Mouse (Mus musculus) T-helper 17 cell (primary cell): ENCODE measurements at regions not wholly inside any gene's neighbourhood (a gene's known extent, or its start where the extent isn't known, plus 50 kb on each side); places are given as distances from the start of the nearest gene placed in this dataset.

Source experiments
- in situ Hi-C, 2 experiments: fragments of 300-600 bp; cut with MboI, MseI; formaldehyde crosslinking; loops; 1 replicate in 1 of 2; 2 replicates in 1 of 2; pipeline ENCODE4 v1.15.1; 2025; ENCODE audit warnings: high pct_unique_total_duplicates in 2 of 2

DNA sequence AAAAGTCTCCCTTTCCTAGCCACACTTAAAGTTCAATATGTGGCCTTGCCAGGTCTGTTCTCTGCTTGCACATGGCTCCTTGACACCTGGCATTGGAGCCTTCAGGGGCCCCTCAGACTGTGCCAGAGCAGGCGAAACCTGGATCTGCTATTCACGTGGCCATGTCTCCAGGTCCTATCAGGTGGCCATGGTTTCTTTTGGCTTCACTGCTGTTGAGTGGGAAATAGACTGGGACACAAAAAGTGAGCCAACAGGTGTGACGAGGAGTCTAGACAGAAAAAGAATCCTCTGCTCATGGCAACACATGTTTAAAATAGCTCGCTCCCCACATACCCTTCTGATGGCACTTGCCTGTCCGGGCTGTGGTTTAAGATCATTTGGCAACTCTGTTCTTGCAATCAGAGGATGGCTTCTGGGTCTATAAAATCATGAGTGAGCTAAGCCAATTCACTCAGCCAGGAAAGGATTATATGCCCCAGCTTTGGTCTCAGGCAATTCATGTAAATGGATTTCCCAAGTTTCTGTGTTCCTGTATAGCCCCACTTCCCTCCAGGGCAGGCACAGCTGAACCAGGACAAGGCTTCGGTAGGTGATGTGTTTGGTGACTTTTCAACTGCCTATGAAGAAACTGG, 309.0 kb upstream of the Slc30a5 start:
- in situ Hi-C loops: no loop called here

- in situ Hi-C loops: no loop called here
These were observed 296.2 kb upstream of the Slc30a5 start for GRCm38 (mm10) chr13:101129466-101129865.

GRCm38 (mm10) chr13:101127808-101128207, 294.6 kb upstream of the Slc30a5 start:
- in situ Hi-C loops: no loop called here

- in situ Hi-C loops: no loop called here
These were observed 294.0 kb upstream of the Slc30a5 start for GRCm38 (mm10) chr13:101127262-101127661.

DNA sequence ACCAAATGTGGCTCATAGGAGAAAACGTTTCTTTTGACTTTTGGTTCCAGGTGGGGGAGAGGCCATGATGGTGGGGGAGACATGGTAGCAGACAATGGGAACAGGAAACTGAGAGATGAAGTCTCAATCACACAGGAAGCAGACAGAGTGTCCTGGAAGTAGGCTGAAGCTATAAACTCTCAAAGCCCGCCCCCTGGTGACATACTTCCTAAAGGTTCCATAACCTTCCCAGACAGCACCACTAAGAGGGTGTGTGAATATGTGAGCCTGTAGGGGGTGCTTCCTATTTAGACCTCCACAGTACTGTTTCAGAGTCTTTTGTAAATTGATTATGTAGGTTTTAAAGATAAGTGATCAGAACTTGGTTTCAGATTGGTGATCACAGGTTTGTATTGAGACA, 284.1 kb upstream of the Slc30a5 start:
- in situ Hi-C loops: no loop called here

- in situ Hi-C loops: no loop called here
These were observed 282.1 kb upstream of the Slc30a5 start for GRCm38 (mm10) chr13:101115296-101115695.

GRCm38 (mm10) chr13:101112176-101112575, 278.9 kb upstream of the Slc30a5 start:
- in situ Hi-C loops: no loop called here

- in situ Hi-C loops: no loop called here
These were observed 278.5 kb upstream of the Slc30a5 start for GRCm38 (mm10) chr13:101111773-101112172.

- in situ Hi-C loops: no loop called here
These were observed 267.4 kb upstream of the Slc30a5 start for GRCm38 (mm10) chr13:101100621-101101020.

- in situ Hi-C loops: no loop called here
These were observed 263.6 kb upstream of the Slc30a5 start for GRCm38 (mm10) chr13:101096856-101097255.

- in situ Hi-C loops: no loop called here
These were observed 263.0 kb upstream of the Slc30a5 start for GRCm38 (mm10) chr13:101096221-101096620.

DNA sequence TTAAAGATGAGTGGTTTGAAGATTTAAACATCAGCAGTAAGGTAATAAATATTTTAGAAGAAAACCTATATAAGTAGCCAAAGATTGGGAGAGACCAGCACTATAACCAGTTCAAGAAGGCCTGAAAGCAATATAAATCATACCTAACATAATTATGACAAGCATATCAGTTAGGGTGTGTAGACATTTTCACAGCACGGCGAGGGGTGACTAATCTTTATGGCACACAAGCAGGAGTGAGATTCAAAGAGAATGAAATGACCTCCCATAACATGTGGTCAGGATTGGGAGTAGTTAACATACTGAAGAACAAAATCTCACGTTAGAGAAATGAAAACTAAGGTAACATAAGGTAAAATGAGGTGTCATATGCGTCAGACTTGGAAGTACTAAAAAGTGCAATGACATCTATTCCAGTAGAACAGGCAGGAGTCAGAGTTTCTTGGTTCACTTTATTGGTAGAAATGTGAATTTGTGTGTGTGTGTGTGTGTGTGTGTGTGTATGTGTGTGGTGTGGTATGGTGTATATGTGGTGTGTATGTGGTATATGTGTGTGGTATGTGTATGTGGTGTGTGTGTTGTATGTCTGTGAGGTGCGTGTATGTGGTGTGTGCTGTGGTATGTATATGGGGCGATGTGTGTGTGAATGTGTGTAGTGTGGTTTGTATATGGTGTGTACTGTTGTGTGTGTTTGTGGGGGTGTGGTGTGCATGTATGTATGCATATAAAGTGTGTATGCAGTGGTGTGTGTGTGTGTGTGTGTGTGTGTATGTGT, 262.0 kb upstream of the Slc30a5 start:
- in situ Hi-C loops: no loop called here

DNA sequence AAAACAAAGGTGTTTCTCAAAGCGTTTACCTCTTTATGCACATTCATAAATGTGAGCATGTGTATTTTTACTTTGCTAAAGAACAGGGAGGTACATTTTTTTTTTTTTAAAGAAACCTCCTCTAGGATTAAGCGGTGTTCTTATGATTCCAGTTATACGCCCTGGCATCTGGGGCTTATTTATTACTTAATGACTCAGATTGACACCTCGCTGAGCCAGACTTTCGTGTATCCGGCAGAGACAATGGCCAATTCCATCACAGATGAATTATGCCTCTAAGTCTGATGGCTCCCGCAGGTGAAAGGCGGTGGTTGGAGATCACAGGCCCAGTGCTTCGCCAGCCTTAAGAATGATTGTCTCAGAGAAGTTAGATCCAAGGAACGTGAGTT, 259.5 kb upstream of the Slc30a5 start:
- in situ Hi-C loops: no loop called here

DNA sequence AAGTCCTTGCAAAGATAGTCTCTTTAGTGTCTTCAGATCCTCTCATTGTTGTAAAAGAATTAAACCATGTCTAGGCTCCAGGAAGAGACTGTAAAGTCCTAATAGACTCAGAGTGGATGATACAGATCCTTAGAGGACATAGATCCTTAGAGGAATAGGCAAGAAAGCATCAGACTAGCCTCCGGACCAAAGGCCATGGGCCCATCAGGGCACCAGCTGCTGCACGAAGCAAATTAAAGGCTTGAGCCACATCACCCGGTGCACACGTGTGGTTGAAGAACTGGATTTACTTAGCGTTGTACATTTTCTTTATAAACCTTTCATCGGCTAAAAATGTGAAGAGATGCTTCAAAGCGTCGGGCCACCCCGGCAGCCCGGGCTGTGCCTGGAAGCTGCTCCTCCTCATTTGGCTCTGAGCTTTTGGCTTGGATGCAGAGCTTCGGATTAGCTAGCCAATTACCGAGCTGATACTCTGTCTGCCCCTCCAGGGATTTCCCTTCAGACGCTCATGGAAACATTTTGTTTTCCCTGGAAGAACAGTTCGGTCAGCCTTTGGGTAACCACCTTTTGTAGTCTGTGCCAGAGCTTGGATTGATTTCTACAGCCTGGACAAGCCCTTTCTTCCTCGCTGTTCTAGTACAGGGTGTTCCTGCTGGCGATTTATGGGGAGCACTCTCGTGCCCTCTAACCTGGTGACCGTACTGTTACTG, 259.0 kb upstream of the Slc30a5 start:
- in situ Hi-C loops: no loop called here

DNA sequence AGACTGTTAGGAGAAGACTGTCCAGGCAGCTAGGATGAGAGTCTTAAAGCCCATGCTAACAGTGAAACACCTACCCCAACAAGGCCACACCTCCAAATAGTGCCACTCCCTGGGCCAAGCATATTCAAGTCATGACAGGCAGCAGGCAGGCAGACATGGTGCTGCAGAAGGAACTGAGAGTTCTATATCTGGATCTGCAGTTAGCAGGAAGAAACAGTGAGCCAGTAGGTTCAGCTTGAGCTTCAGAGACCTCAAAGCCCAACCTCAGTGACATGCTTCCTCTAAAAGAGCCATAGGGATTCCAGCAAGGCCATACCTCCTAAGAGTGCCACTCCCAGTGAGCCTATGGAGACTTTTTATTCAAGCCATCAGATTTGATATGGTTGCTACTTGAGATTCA, 252.0 kb upstream of the Slc30a5 start:
- in situ Hi-C loops: no loop called here

DNA sequence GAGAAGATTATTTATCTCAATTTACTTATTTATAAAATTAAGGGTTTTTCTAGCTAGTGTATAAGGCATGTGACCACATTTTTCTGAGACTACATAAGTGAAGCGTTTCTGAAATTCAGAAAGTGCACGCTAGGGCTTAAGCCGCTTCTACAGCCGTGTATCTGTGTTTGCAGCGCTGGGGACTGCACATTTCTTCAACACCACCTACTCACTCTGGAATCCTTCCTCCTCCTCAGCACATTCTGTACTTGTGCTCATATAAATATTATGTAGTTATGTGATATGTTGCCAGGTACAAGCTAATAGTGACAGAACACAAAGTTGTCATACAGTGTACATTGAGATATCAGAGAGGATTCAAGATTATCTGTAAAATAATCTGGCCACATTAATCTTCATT, 251.0 kb upstream of the Slc30a5 start:
- in situ Hi-C loops: no loop called here

GRCm38 (mm10) chr13:101083416-101083815, 250.2 kb upstream of the Slc30a5 start:
- in situ Hi-C loops: no loop called here

DNA sequence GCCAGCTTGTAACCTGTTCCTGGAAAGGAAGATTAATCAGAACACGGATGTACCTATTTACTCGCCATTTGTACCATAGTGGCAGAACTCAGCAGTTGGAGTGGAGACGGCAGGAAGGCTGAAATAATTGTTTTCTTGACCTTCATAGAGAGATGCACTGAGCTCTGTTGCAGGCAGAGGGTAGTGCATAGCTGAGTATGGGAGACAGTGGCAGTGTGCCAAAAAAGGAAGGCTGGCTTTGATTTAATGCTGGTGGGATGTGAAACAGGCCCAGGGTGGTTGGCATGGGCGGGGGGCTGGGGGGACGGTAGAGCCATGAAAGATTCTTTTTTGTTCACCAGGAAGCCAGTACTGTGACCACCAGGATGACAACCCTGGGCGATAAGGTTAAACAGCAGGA, 235.3 kb upstream of the Slc30a5 start:
- in situ Hi-C loops: no loop called here

- in situ Hi-C loops: no loop called here
These were observed 229.4 kb upstream of the Slc30a5 start for GRCm38 (mm10) chr13:101062582-101062981.

DNA sequence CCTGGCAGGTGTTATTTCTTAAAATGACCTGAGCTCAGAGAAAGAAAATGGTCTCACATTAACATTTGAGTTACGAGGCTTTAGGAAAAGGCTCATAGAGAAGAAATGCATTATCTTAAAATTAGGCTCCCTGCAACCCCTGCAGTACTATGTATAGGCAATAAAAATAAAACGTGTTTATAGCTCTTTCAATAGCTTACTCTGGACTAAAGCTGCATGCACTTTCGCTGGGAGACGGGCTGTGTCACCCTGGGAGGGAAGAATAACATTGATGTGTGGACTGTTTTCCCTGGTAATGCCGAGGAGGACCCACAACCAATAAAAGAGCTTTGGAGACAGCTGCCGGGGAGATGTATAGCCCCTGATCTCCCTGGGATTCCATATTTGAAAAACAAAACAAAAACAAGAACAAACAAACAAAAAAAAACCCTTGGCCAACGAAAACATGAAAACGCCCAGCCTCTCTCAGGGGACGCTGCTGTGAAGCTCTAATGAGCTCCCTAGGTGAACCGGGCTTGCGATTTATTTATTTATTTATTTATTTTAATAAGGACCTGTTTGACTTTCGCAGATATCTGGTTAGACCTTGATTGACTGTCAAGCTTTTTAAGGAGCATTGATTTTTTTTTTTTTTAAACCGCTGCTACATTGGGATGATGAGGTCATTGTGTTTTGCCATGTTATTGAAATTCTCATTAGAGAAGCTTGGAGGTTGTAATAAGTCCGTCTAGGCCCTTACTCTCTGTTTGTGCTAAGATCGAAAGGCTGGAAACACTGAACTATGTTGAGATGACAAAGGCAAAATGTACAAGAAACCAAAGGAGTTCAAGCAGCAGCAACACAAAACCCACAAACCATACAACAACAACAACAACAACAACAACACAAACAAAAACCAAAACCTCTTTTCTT, 228.3 kb upstream of the Slc30a5 start:
- in situ Hi-C loops: no loop called here

DNA sequence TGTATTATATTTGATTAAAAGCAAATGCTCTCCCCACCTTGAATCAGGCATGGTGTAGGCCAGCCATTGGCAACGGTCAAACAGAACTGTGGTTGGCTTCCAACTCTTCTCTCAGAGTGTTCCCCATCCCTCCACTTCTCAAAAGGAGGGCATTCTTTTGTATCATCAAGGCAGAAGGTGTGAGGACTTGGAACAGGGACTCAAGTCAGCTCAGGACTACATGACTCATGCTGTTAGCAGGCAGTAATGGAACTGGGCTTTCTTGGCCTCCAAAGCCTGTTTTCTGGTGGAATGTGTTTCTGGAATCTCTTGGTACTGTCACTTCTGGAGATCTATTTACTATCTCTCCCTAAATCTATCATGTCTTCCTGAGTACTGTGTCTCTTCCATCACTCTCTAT, 216.3 kb upstream of the Slc30a5 start:
- in situ Hi-C loops: no loop called here

DNA sequence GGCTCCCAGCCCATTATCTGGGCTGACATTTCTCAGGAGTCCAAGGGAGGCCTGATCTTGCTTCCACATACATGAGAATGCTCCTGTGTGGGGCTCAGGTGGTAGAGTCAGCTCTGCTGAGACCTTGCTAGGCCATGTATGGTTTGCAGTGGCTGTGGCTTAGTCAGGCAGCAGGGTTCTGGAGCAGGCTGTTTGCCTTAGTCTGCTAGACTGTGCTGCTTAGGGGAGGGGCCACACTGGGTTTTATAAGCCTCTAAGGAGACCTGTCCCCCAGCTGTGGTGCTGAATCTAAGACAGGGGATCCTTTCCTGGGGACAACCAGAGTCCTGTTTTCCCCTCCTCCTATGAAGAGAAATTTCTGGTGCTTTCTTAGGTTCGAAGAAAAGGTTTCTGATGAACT, 199.4 kb upstream of the Slc30a5 start:
- in situ Hi-C loops: no loop called here
